Mouse (Mus musculus) C2C12 (cell line): Measurements from ENCODE around the gene Snapin. TPM values are rescaled to one million over a fixed set of nuclear protein-coding genes. Genes with fewer than 3 reads are reported as not detected.

Experiments used
- H3K27me3 ChIP-seq: one replicate; pipeline ENCODE4 v1.6.1; 2011; ENCODE audit not compliant: control insufficient read depth, insufficient read depth, insufficient read length
- H3K36me3 ChIP-seq: one replicate; pipeline ENCODE4 v1.6.1; 2011; ENCODE audit not compliant: control insufficient read depth, insufficient read depth
- H3K4me3 ChIP-seq: one replicate; pipeline ENCODE4 v1.5.1; 2011; ENCODE audit warnings: mild to moderate bottlenecking, control low read depth; ENCODE audit not compliant: poor library complexity, insufficient read depth, severe bottlenecking
- H3K79me2 ChIP-seq: one replicate; pipeline ENCODE4 v1.6.1; 2011; ENCODE audit not compliant: control insufficient read depth, insufficient read depth
- H3K79me3 ChIP-seq: one replicate; pipeline ENCODE4 v1.6.1; 2011; ENCODE audit warnings: low read depth, control low read depth
- H3ac ChIP-seq: one replicate; pipeline ENCODE3; 2011; ENCODE audit warnings: low read depth; ENCODE audit not compliant: control insufficient read depth, insufficient read length
- CEBPB ChIP-seq: IDR thresholded peaks from one replicate; pipeline ENCODE4 v1.6.1; 2011; ENCODE audit warnings: low read depth, mild to moderate bottlenecking, control low read depth, moderate library complexity
- CTCF ChIP-seq: IDR thresholded peaks from one replicate; pipeline ENCODE4 v1.5.1; 2011; ENCODE audit not compliant: control insufficient read depth, insufficient read depth, insufficient read length
- FOSL1 ChIP-seq: IDR thresholded peaks from one replicate; pipeline ENCODE4 v1.8.0; 2011; ENCODE audit warnings: mild to moderate bottlenecking, low read length; ENCODE audit not compliant: poor library complexity, insufficient read depth, severe bottlenecking
- MAX ChIP-seq: IDR thresholded peaks from one replicate; pipeline ENCODE4 v1.6.1; 2011; ENCODE audit warnings: mild to moderate bottlenecking, control low read depth
- MYOD1 ChIP-seq: IDR thresholded peaks from one replicate; pipeline ENCODE4 v1.6.1; 2011; ENCODE audit warnings: low read depth; ENCODE audit not compliant: control insufficient read depth, insufficient read length
- MYOG ChIP-seq: IDR thresholded peaks from one replicate; pipeline ENCODE4 v1.6.1; 2011; ENCODE audit not compliant: control insufficient read depth, insufficient read length; ENCODE audit errors: extremely low read depth
- USF1 ChIP-seq: IDR thresholded peaks from one replicate; pipeline ENCODE4 v1.6.1; 2011; ENCODE audit warnings: low read depth, mild to moderate bottlenecking, control low read depth, moderate library complexity
- polyA plus RNA-seq: library from polyadenylated mRNA; unstranded; fragments of >200 nt; fragmentation: generic; extraction: Trizol; gene quantifications from one replicate; pipeline ENCODE4 v1.2.1, GENCODE M21; 2012; ENCODE audit warnings: missing spikeins

The Snapin gene
- polyA plus RNA-seq, 1 experiment: 18.8 TPM

- no peak for TF ChIP-seq FOSL1
- TF ChIP-seq MAX: no peak
- no peak for TF ChIP-seq USF1
- TF ChIP-seq CEBPB: no peak
- no peak for TF ChIP-seq MYOD1
- no peak for TF ChIP-seq CTCF
- no peak for TF ChIP-seq MYOG
- H3K27me3 ChIP-seq: no peaks in the 10 kb centered on the region
- H3ac ChIP-seq: no peak overlapping the region
- H3K79me2 ChIP-seq: no peaks in the 10 kb centered on the region
- H3K79me3 ChIP-seq: no peaks in the 10 kb centered on the region
- no peak overlapping the region for H3K4me3 ChIP-seq
- H3K36me3 ChIP-seq: peaks cover 12% of the 10 kb centered on the region
Measured at GRCm38 (mm10) chr3:90527291-90527873, 36.5 kb upstream of the Snapin start.

GRCm38 (mm10) chr3:90526580-90526979 is 35.7 kb upstream of the Snapin start, which contains the start of gene S100a14:
Gene S100a14 (plus strand): TSS chr3:90526856.
- Histone ChIP-seq H3K36me3 (peaks cover 12% of the 10 kb centered on the region), H3K79me3 (no peaks in the 10 kb centered on the region), H3ac (no peak within 1 kb of the TSS), H3K79me2 (no peaks in the 10 kb centered on the region), H3K4me3 (no peak within 1 kb of the TSS), H3K27me3 (no peaks in the 10 kb centered on the region)
- TF ChIP-seq MYOG: no peak
- no peak for TF ChIP-seq CTCF
- TF ChIP-seq MYOD1: no peak
- no peak for TF ChIP-seq USF1
- no peak for TF ChIP-seq FOSL1

- no peak for TF ChIP-seq MAX
- TF ChIP-seq MYOD1: no peak
- TF ChIP-seq CEBPB: no peak
- no peak for TF ChIP-seq MYOG
- TF ChIP-seq USF1: no peak
- H3K36me3 ChIP-seq: peaks cover 12% of the 10 kb centered on the region
Measured at GRCm38 (mm10) chr3:90526076-90526475, 35.2 kb upstream of the Snapin start.

GRCm38 (mm10) chr3:90525421-90525820 is 34.6 kb upstream of the Snapin start:
- no peaks in the 10 kb centered on the region for H3K79me2 ChIP-seq
- H3K79me3 ChIP-seq: no peaks in the 10 kb centered on the region
- no peak overlapping the region for H3ac ChIP-seq
- H3K27me3 ChIP-seq: no peaks in the 10 kb centered on the region
- H3K36me3 ChIP-seq: peaks cover 17% of the 10 kb centered on the region
- TF ChIP-seq CTCF: peak; percentile 72
- no peak for TF ChIP-seq USF1
- peak; percentile 5 for TF ChIP-seq CEBPB
- TF ChIP-seq MAX: peak; percentile 49
- no peak for TF ChIP-seq FOSL1
- H3K4me3 ChIP-seq: no peak overlapping the region

More at GRCm38 (mm10) chr3:90526076-90526475, 35.2 kb upstream of the Snapin start:
- no peak overlapping the region for H3K4me3 ChIP-seq
- H3K79me3 ChIP-seq: no peaks in the 10 kb centered on the region
- H3K27me3 ChIP-seq: no peaks in the 10 kb centered on the region
- no peak overlapping the region for H3ac ChIP-seq
- no peaks in the 10 kb centered on the region for H3K79me2 ChIP-seq

- H3K27me3 ChIP-seq: no peaks in the 10 kb centered on the region
- no peaks in the 10 kb centered on the region for H3K79me3 ChIP-seq
- no peak for TF ChIP-seq FOSL1
- no peak for TF ChIP-seq USF1
- TF ChIP-seq MAX: no peak
- TF ChIP-seq CTCF: no peak
- no peak for TF ChIP-seq CEBPB
- TF ChIP-seq MYOG: no peak
- TF ChIP-seq MYOD1: no peak
- H3K4me3 ChIP-seq: no peak overlapping the region
- peaks cover 8% of the 10 kb centered on the region for H3K36me3 ChIP-seq
- H3ac ChIP-seq: no peak overlapping the region
- H3K79me2 ChIP-seq: peaks cover 29% of the 10 kb centered on the region
Measured at GRCm38 (mm10) chr3:90517711-90518110, 26.9 kb upstream of the Snapin start.

- H3K79me3 ChIP-seq: no peaks in the 10 kb centered on the region
- peaks cover 10% of the 10 kb centered on the region for H3K36me3 ChIP-seq
- no peak for TF ChIP-seq MYOD1
- no peak for TF ChIP-seq MAX
- TF ChIP-seq USF1: no peak
- TF ChIP-seq CTCF: no peak
- no peak for TF ChIP-seq MYOG
- TF ChIP-seq CEBPB: no peak
- no peak for TF ChIP-seq FOSL1
- H3K4me3 ChIP-seq: peak overlapping the region; percentile 35
- no peak overlapping the region for H3ac ChIP-seq
- no peaks in the 10 kb centered on the region for H3K27me3 ChIP-seq
- peaks cover 35% of the 10 kb centered on the region for H3K79me2 ChIP-seq
Measured at GRCm38 (mm10) chr3:90515789-90516188, 25.0 kb upstream of the Snapin start.
